Mouse (Mus musculus) myocyte (in vitro differentiated cells): ENCODE results near the gene Fut1. TPM values are rescaled to one million over a fixed set of nuclear protein-coding genes. Genes with fewer than 3 reads are reported as not detected.

Source experiments
- H3K27me3 ChIP-seq: one replicate; pipeline ENCODE4 v1.6.1; 2011; ENCODE audit not compliant: control insufficient read depth, insufficient read depth, insufficient read length
- H3K36me3 ChIP-seq: one replicate; pipeline ENCODE4 v1.6.1; 2011; ENCODE audit not compliant: control insufficient read depth, insufficient read depth
- H3K4me2 ChIP-seq: one replicate; pipeline ENCODE4 v1.6.1; 2011; ENCODE audit warnings: low read depth, control low read depth
- H3K4me3 ChIP-seq: one replicate; pipeline ENCODE4 v1.5.1; 2011; ENCODE audit warnings: mild to moderate bottlenecking, control low read depth, moderate library complexity
- H3K79me2 ChIP-seq: one replicate; pipeline ENCODE4 v1.6.1; 2011; ENCODE audit not compliant: control insufficient read depth, insufficient read depth
- H3ac ChIP-seq: one replicate; pipeline ENCODE4 v1.6.1; 2011; ENCODE audit not compliant: control insufficient read depth, insufficient read length
- CEBPB ChIP-seq: IDR thresholded peaks from 2 replicates; pipeline ENCODE4 v1.6.1; 2011; ENCODE audit warnings: mild to moderate bottlenecking, moderate library complexity; ENCODE audit not compliant: poor library complexity, insufficient read depth, severe bottlenecking
- E2F4 ChIP-seq: IDR thresholded peaks from one replicate; pipeline ENCODE4 v1.6.1; 2011; ENCODE audit warnings: mild to moderate bottlenecking, control low read depth, moderate library complexity; ENCODE audit not compliant: insufficient read depth
- MAX ChIP-seq: IDR thresholded peaks from one replicate; pipeline ENCODE4 v1.6.1; 2011; ENCODE audit warnings: low read depth, mild to moderate bottlenecking, control low read depth
- MYOD1 ChIP-seq, 3 experiments: IDR thresholded peaks; one replicate each; pipeline ENCODE4 v1.6.1; 2011; ENCODE audit warnings: control low read depth in 2 of 3, low read depth in 2 of 3, mild to moderate bottlenecking in 2 of 3, moderate library complexity in 1 of 3; ENCODE audit not compliant: insufficient read length in 2 of 3, control insufficient read depth in 1 of 3
- MYOG ChIP-seq, 3 experiments: IDR thresholded peaks; one replicate each; pipeline ENCODE4 v1.6.1; 2011; ENCODE audit warnings: control low read depth in 2 of 3, low read depth in 2 of 3, mild to moderate bottlenecking in 2 of 3; ENCODE audit not compliant: insufficient read length in 2 of 3, control insufficient read depth in 1 of 3, insufficient read depth in 1 of 3
- POLR2A ChIP-seq: IDR thresholded peaks from one replicate; pipeline ENCODE4 v1.6.1; 2011; ENCODE audit warnings: low read depth, mild to moderate bottlenecking, control low read depth, moderate library complexity; ENCODE audit not compliant: insufficient read length
- POLR2AphosphoS2 ChIP-seq: IDR thresholded peaks from one replicate; pipeline ENCODE4 v1.6.1; 2011; ENCODE audit warnings: low read depth, control low read depth; ENCODE audit not compliant: insufficient read length
- REST ChIP-seq: IDR thresholded peaks from one replicate; pipeline ENCODE4 v1.6.1; 2011; ENCODE audit warnings: mild to moderate bottlenecking, control low read depth, moderate library complexity; ENCODE audit not compliant: insufficient read depth, insufficient read length
- SRF ChIP-seq: IDR thresholded peaks from one replicate; pipeline ENCODE4 v1.6.1; 2011; ENCODE audit warnings: low read depth; ENCODE audit not compliant: control insufficient read depth, insufficient read length
- TCF12 ChIP-seq: IDR thresholded peaks from one replicate; pipeline ENCODE4 v1.6.1; 2011; ENCODE audit warnings: mild to moderate bottlenecking, control low read depth; ENCODE audit not compliant: poor library complexity, insufficient read depth, severe bottlenecking
- TCF3 ChIP-seq: IDR thresholded peaks from one replicate; pipeline ENCODE4 v1.6.1; 2011; ENCODE audit warnings: low read depth, control low read depth; ENCODE audit not compliant: insufficient read length
- USF1 ChIP-seq: IDR thresholded peaks from one replicate; pipeline ENCODE4 v1.6.1; 2011; ENCODE audit warnings: low read depth, mild to moderate bottlenecking, control low read depth, moderate library complexity
- polyA plus RNA-seq: library from polyadenylated mRNA; unstranded; fragments of >200 nt; fragmentation: generic; extraction: Trizol; gene quantifications from one replicate; pipeline ENCODE4 v1.2.1, GENCODE M21; 2012; ENCODE audit warnings: missing spikeins

Fut1 gene
- polyA plus RNA-seq, 1 experiment: 3.8 TPM

DNA sequence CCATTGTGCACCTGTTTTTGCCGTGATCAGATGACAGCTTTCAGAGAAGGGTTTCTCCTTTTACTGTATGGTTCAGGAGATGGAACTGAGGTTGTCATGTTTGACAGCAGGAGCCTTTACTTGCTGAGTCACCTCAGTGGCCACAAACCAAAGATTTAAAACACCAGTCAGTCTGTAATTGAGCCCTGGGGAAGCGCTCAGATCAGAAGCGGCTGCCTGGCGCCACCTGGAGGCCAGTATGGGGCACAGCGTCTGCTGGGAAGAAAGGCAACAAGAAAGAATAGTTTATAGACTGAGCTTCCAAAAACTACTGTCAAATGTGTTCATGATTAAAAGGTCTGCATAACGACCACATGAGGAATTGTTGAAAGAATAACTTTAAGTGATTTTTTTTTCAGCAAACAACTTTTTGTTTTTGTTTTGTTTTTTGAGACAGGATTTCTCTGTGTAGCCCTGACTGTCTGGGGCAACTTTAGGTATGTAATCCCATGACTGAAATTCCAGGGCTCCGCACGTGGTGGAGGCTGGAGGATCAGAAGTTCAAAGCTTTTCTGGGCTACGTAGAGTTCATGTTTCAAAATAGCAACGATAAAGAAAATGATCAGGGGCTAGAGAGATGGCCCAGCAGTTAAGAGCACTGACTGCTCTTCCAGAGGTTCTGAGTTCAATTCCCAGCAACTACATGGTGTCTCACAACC lies 23.8 kb upstream of the Fut1 start:
- H3K79me2 ChIP-seq: no peaks in the 10 kb centered on the region
- H3K36me3 ChIP-seq: no peaks in the 10 kb centered on the region
- no peak overlapping the region for H3ac ChIP-seq
- H3K4me2 ChIP-seq: no peak overlapping the region
- no peaks in the 10 kb centered on the region for H3K27me3 ChIP-seq
- H3K4me3 ChIP-seq: no peak overlapping the region
- TF ChIP-seq MYOD1 (IDR thresholded peaks at IDR 0.05; ENCODE audit: control insufficient read depth in 1 of 3, insufficient read length in 2 of 3, low read depth in 2 of 3) (no peak), MYOG (IDR thresholded peaks at IDR 0.05; ENCODE audit: control insufficient read depth in 1 of 3, insufficient read depth in 1 of 3, insufficient read length in 2 of 3, low read depth in 2 of 3) (no peak), CEBPB (no peak), TCF3 (no peak), POLR2A (no peak), SRF (no peak), REST (no peak)

- Histone ChIP-seq H3K79me2 (no peaks in the 10 kb centered on the region), H3K36me3 (no peaks in the 10 kb centered on the region), H3ac (no peak overlapping the region), H3K4me2 (no peak overlapping the region), H3K27me3 (no peaks in the 10 kb centered on the region), H3K4me3 (no peak overlapping the region)
- no peak for TF ChIP-seq REST
- no peak for TF ChIP-seq POLR2AphosphoS2
- no peak for TF ChIP-seq USF1
- TF ChIP-seq CEBPB: no peak
- no peak for TF ChIP-seq MYOD1 (IDR thresholded peaks at IDR 0.05; ENCODE audit: control insufficient read depth in 1 of 3, insufficient read length in 2 of 3, low read depth in 2 of 3)
- no peak for TF ChIP-seq MAX
- TF ChIP-seq TCF3: no peak
- no peak for TF ChIP-seq SRF
Observed at GRCm38 (mm10) chr7:45595176-45595575, 21.9 kb upstream of the Fut1 start.

DNA sequence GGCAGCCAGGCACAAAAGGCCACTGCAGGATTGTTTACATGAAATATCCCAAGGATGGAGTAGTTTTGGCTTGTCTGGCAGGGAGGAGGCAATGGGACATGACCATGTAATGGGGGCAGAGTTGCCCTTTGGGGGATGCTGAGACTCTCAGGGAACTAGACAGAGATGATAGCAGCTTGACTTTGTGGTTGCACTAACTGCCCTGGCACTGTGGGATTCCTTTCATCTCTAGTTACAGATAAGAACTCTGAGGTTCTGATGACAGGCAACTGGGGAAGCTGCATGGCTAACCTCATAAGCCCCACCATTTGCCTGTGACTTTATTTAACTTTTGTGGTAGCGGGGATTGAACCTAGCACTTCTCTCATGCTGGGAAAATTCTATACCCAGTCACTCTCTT lies 21.0 kb upstream of the Fut1 start:
- TF ChIP-seq MYOG (IDR thresholded peaks at IDR 0.05; ENCODE audit: control insufficient read depth in 1 of 3, insufficient read depth in 1 of 3, insufficient read length in 2 of 3, low read depth in 2 of 3) (no peak), REST (no peak), E2F4 (no peak), TCF3 (no peak), MYOD1 (IDR thresholded peaks at IDR 0.05; ENCODE audit: control insufficient read depth in 1 of 3, insufficient read length in 2 of 3, low read depth in 2 of 3) (no peak), SRF (no peak), USF1 (no peak), MAX (no peak), TCF12 (no peak), CEBPB (no peak)
- Histone ChIP-seq H3K4me2 (no peak overlapping the region), H3K4me3 (no peak overlapping the region), H3K27me3 (no peaks in the 10 kb centered on the region), H3K79me2 (no peaks in the 10 kb centered on the region), H3ac (no peak overlapping the region), H3K36me3 (no peaks in the 10 kb centered on the region)

DNA sequence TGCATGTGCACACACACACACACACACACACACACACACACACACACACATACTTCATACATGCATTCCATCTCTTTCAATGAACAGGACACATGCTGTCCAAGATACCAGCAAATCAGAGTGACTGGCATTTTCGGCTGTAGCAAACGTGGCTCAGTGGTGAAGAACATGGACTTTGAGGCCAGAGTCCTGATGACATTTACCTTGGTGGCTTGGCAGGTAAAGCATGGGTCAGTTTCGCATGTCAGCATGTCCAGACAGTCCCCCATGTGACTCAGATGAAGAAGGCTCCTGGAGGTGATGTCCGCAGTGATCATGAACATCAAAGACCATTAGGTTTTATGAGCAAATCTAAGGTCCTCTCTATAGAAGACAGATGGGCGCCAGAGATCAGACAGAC lies 20.1 kb upstream of the Fut1 start:
- Histone ChIP-seq H3K36me3 (no peaks in the 10 kb centered on the region), H3ac (no peak overlapping the region), H3K27me3 (no peaks in the 10 kb centered on the region), H3K4me3 (no peak overlapping the region), H3K79me2 (no peaks in the 10 kb centered on the region), H3K4me2 (no peak overlapping the region)
- TF ChIP-seq MYOG (IDR thresholded peaks at IDR 0.05; ENCODE audit: control insufficient read depth in 1 of 3, insufficient read depth in 1 of 3, insufficient read length in 2 of 3, low read depth in 2 of 3) (no peak), MAX (no peak), SRF (no peak), CEBPB (no peak), MYOD1 (IDR thresholded peaks at IDR 0.05; ENCODE audit: control insufficient read depth in 1 of 3, insufficient read length in 2 of 3, low read depth in 2 of 3) (no peak), TCF12 (no peak), REST (no peak), TCF3 (no peak), E2F4 (no peak)

DNA sequence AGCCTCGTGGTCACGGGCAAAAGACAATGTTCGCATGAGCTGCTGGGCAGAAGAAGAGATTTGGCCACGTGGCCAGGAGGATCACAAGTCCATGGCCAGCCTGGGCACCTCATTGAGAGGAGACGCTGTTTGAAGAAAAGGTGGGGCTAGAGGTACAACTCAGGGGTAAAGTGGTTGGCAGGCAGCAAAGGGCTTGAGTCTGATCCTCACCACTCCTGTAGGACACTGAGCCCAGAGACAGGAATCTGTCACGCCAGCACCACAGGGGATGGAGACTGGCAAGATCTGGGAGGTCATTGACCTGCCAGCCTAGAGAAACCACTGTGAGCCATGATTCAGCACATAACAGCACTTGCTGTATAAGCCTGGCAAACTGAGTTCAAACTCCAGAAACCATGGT lies 19.6 kb upstream of the Fut1 start:
- Histone ChIP-seq H3K79me2 (no peaks in the 10 kb centered on the region), H3ac (no peak overlapping the region), H3K36me3 (no peaks in the 10 kb centered on the region), H3K27me3 (no peaks in the 10 kb centered on the region), H3K4me3 (no peak overlapping the region), H3K4me2 (no peak overlapping the region)
- TF ChIP-seq SRF: no peak
- TF ChIP-seq MYOD1 (IDR thresholded peaks at IDR 0.05; ENCODE audit: control insufficient read depth in 1 of 3, insufficient read length in 2 of 3, low read depth in 2 of 3): no peak
- TF ChIP-seq CEBPB: no peak
- TF ChIP-seq TCF3: no peak
- no peak for TF ChIP-seq POLR2AphosphoS2
- TF ChIP-seq REST: no peak
- TF ChIP-seq USF1: no peak
- no peak for TF ChIP-seq MYOG (IDR thresholded peaks at IDR 0.05; ENCODE audit: control insufficient read depth in 1 of 3, insufficient read depth in 1 of 3, insufficient read length in 2 of 3, low read depth in 2 of 3)
- TF ChIP-seq MAX: no peak
- no peak for TF ChIP-seq E2F4
- TF ChIP-seq TCF12: no peak
- TF ChIP-seq POLR2A: no peak
